Mouse (Mus musculus) bone marrow macrophage, adult 2 months (primary cell): Measurements from ENCODE around the gene Clip2.

Experiments
- CTCF ChIP-seq: IDR thresholded peaks from 2 replicates; pipeline ENCODE4 v1.5.1; 2012; ENCODE audit warnings: low read depth, mild to moderate bottlenecking, low read length, moderate library complexity
- POLR2A ChIP-seq: IDR thresholded peaks from 2 replicates; pipeline ENCODE4 v1.6.1; 2012; ENCODE audit warnings: mild to moderate bottlenecking, low read depth, low read length, borderline replicate concordance

DNA sequence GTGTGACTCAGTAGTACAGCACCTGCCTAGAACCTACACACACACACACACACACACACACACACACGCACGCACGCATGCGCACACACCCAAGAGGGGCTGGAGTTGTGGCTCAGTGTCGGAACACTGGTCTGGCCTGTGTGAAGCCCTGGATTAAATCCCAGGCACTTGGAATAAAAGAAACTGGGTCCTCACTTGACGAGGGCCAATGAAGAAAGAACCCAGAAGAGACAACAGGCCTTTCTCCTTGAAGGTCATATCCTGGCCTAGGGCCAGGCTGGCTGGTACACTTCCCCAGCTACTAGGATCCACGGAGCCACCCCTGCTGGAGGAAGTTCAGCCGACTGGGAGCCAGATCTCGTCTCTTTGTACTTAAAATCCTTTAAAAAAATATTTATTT lies 20.6 kb downstream of the Clip2 start:
- TF ChIP-seq POLR2A (no peak), CTCF (no peak)
